ENCODE assay signal across 8 mouse cellular contexts in genomic region chr10:120898785-120899762, GRCm38 (mm10). TPM values are rescaled to one million over a fixed set of nuclear protein-coding genes. Genes with fewer than 3 reads are reported as not detected.
A peak's percentile ranks its signal among the peaks of the same experiment; 100 is the strongest.
DNase-seq lines count a peak whose midpoint lies in the region; ATAC-seq and TF ChIP-seq lines count a peak whose summit lies in the region.

Gene Msrb3 (minus strand): TSS chr10:120899101.

- H3K4me3 ChIP-seq in lung, embryonic 16.5 days (ENCODE audit: low read length) = peak within 1 kb of the TSS; percentile 70

- CTCF ChIA-PET in Patski (lab: Charles Lee) = interaction anchor here (1.4 to 2.0 kb wide), 2 partner anchors 23 to 134 kb away, joined by 4 read pairs; no protein-coding TSS in a partner anchor

- H3K27me3 ChIP-seq in Patski = no peaks in the 10 kb centered on the region
- H3K27me3 ChIP-seq in lung, embryonic 16.5 days (ENCODE audit: control insufficient read depth, insufficient read depth, low read depth, low read length) = no peaks in the 10 kb centered on the region

- peaks cover 40% of the 10 kb centered on the region for H3K4me1 ChIP-seq in lung, embryonic 16.5 days (replicated peaks; ENCODE audit: control insufficient read depth, insufficient read depth, low read length)

- no peaks in the 10 kb centered on the region for H3K36me3 ChIP-seq in lung, embryonic 16.5 days (ENCODE audit: control insufficient read depth, insufficient read depth, low read length)

- H3K9ac ChIP-seq in lung, embryonic 16.5 days (ENCODE audit: low read length) = peak within 1 kb of the TSS; percentile 82

- in situ Hi-C loops in Patski (cut with MboI; ENCODE audit: low pct_unique_long_range_greater_than_20kb) = no loop called here

- POLR2A ChIA-PET in Patski (lab: Charles Lee) = interaction anchor here (0.6 kb wide), 1 partner anchor 364 kb away, joined by 3 read pairs; no protein-coding TSS in a partner anchor

- peak within 1 kb of the TSS; percentile 77 for H3K27ac ChIP-seq in lung, embryonic 16.5 days (ENCODE audit: low read length)

- peak within 1 kb of the TSS; percentile 94 for H3K4me2 ChIP-seq in lung, embryonic 16.5 days (ENCODE audit: low read depth, low read length)

- no peak for TF ChIP-seq CTCF in Patski (IDR thresholded peaks at IDR 0.05)

- WGBS in lung, embryonic 16.5 days = 1% methylated on average over 62 of the region's 64 CpGs

- DNase-seq in Patski (ENCODE audit: low read depth, low spot score) = peak; percentile 37
- DNase-seq in cerebellum, adult 8-10 months = peak; percentile 74
- DNase-seq in heart, postnatal 4 days = peak; percentile 93
- peak; percentile 51 for DNase-seq in layer of hippocampus, adult 9-11 months
- DNase-seq in ovary, postnatal 14 days (ENCODE audit: low spot score) = peak; percentile 61

- ATAC-seq in Patski = peak; percentile 89
- ATAC-seq in frontal cortex, adult (ENCODE audit: low TSS enrichment) = peak; percentile 84
- ATAC-seq in lung, embryonic 16.5 days (ENCODE audit: low read depth) = peak; percentile 73
- ATAC-seq in erythroid progenitor cell, adult 5-6 weeks (replicated peaks; ENCODE audit: low FRiP score, poor library complexity, severe bottlenecking) = no peak

- H3K9me3 ChIP-seq in lung, embryonic 16.5 days (ENCODE audit: control insufficient read depth, low read length) = no peaks in the 10 kb centered on the region

RNA-seq across cellular contexts. Expression of gene Msrb3, which starts in this region (rescaled TPM):
- 36.9 TPM for polyA plus RNA-seq in Patski (2021)
- total RNA-seq in heart, postnatal 4 days (2021) = 100 to 1,000 TPM; 154 to 177 TPM
- polyA plus RNA-seq in lung, embryonic 16.5 days (2015; fragmentation: Nextera tagmentation; extraction: Ambion mirVana) = 12.4 and 14.0 TPM in 2 replicates
- total RNA-seq in erythroid progenitor cell, adult 5-6 weeks (2015; ENCODE audit: low replicate concordance) = not detected in 2 replicates
- 0.30 and 0.64 TPM in 2 replicates for total RNA-seq in erythroid progenitor cell, adult 5-6 weeks (2017; ENCODE audit: low replicate concordance)

Comparison
In these comparisons a context has a peak if more than half of its experiments do, and no peak if none do; other contexts are left out.
1. RNA of gene Msrb3 (total RNA-seq): 154 to 177 TPM in heart, postnatal 4 days; 0.30 to 0.64 TPM in erythroid progenitor cell, adult 5-6 weeks; every median in the first group is over 10 times any median in the second.
2. DNase-seq: peak in every context shown above with its lines; median percentile 93 in heart, postnatal 4 days; 74 in cerebellum, adult 8-10 months; 61 in ovary, postnatal 14 days; 51 in layer of hippocampus, adult 9-11 months; 37 in Patski.